Mouse (Mus musculus) thymus, postnatal 25 days (tissue): ENCODE measurements around the gene Lars2.

Experiments used
- DNase-seq: peaks from one replicate; pipeline ENCODE4 v3.0.0; 2022

Gene Lars2

DNA sequence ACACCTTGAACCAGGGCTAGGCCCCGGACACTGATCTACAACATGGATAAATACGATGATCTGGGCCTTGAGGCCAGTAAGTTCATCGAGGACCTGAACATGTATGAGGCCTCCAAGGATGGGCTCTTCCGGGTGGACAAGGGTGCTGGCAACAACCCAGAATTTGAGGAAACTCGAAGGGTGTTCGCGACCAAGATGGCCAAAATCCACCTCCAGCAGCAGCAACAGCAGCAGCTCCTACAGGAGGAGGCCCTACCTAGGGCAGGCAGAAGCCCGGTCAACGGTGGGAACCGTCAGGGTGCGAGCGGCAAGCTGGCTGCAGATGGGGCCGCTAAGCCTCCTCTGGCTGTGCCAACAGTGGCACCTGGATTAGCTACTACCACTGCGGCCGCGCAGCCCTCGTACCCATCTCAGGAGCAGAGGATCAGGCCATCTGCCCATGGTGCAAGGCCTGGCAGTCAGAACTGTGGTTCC lies 112.5 kb downstream of the Lars2 start:
- peak; percentile 33 for DNase-seq

DNA sequence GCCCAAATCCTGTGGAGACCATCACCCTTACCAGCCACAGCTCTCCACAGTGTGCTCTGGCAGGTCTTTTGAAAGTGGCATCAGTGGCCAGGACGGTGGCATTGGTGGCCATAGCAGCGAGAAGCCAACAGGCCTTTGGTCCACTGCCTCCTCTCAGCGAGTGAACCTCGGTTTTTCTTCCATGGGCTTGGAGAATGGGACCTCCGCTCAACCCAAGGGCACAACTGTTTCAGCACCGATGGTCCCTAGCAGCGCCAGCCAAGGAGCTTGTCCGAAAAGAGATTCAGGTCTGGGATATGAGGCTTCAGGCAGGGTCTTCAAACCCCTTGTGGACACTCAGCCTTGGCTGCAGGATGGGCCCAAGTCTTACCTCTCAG lies 113.1 kb downstream of the Lars2 start:
- DNase-seq, result no peak

DNA sequence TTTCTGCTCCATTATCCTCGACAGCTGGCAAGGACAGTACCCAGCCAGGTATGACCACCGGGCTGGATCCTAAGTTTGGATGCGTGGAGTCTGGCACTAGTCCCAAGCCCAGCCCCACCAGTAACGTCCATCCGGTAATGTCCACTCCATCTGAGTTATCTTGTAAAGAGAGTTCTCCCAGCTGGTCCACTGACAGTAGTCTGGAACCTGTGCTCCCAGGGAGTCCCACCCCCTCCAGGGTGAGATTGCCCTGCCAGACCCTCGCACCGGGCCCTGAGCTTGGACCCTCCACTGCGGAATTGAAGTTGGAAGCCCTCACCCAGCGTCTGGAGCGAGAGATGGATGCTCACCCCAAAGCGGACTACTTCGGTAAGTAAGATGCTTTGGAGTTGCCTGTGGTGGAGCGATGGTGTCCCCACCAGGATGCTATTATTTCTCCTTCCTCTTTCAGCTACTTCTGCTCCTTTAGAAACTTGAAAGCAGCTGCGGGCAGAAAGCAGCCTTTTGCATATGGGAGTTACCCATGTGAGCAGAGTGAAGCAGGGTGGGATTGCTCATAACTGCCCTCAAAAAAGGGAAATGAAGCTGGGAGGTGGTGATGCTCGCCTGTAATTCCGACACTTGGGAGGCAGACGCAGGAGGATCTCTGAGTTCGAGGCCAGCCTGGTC lies 113.7 kb downstream of the Lars2 start:
- no peak for DNase-seq

DNA sequence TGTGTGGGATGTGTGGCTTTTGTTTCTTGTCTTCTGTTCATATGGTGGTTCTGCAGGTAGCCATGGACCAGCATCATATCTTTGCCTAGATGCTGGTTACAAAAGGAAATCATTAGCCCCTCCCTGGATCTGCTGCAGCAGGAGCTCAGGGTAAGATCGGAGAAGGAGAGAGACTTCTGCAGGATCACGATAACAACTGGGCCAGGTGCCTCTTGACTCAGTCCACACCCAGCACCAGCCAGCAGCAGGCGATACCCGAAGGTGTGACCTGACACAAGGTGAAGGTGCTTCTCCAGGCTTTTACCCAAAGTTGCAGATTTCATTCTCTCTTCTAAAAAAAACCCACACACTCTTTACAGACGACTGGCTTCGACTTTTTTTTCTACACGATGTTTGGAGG lies 114.4 kb downstream of the Lars2 start:
- DNase-seq, result no peak

DNA sequence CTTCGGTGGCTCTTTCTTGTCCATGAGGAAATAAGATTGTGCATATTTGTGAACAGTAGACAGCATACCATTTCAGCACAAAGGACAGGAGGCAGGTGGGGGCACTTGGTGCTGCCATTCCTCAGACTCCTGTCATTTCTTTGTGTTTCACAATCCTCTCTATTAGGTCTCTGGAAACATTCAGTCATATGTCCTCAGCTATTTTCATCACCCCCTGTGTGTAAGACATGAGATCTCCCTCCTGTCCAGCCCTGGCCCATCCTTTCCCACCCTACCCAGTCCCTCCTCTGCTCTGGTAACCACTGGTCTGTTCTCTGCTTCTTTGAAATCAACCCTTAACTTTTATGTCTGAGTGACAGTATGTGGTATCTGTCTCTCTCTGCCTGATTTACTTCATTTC lies 116.9 kb downstream of the Lars2 start:
- DNase-seq, result no peak

DNA sequence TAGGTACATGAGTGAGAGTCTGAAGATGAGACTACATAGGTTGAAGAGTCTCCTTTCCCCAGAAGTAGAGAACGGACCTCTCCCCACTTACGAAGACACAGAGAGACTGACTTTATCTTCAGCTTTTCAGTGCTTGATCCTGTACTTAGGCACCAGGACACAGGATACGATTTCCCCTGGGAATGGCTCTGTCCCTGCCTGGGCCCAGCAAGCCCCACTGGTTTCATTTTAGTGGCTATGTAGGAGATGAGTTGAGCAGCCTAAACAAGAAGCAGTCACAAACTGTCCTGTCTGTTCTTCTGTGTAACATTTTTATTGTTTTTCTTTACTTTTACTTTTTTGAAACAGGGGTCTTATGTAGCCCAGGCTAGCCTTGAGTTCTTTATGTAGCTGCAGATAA lies 118.1 kb downstream of the Lars2 start:
- DNase-seq, result no peak

DNA sequence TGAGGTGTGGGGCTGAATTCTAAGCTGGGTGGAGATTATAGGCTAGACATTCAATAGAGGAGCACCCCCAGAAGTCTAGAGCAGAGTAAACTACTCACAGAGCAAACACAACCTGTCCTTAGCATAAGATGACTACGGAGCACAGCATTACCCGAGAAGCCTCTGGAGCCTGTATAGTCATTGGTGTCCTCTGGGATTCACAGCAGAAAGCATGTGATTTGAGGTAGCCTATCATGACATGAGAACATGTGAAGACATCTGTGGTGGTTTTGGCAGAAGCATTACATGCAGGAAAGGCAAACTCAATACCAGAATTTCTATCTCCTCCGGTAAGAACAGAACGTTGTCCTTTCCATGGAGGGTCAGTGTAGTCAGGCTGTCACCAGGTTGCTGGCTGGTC lies 118.8 kb downstream of the Lars2 start:
- DNase-seq, result no peak

DNA sequence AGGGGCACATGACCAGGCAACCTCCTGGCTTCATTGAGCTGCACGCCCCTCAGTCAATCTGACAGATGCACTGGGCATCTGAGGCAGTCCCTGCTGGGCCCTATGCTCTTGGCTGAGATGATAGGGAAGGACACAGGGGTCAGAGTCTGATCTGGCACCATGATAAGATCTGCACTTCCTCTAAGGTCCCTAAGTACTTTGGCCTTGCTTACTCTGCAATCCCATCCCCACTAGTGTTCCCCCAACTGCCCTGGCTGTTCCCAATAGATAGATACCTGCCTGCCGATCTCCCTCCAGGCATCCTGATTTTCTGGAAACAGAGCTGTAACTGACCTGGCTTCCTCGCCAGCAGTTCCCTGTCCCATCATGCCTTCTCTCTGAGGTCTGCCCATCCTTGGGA lies 119.9 kb downstream of the Lars2 start:
- DNase-seq, result no peak

DNA sequence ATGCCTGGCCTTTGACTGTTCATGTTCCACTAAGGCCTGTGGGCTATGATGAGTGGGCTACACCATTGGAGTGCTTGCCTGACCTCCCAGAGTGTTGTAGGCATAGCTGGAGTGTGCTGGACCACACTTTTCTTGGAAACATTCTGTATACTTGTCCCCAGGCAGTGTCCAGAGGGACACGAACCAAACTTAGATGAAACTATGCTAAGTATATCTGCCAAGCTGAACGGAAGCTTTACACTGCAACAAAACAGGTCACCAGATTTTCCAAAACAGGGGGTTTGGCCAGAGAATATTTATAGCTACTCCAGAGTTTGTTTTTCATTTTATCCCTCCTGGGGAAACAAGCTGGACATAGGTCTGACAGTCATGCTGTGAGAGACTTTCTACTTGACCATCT lies 122.3 kb downstream of the Lars2 start:
- no peak for DNase-seq

DNA sequence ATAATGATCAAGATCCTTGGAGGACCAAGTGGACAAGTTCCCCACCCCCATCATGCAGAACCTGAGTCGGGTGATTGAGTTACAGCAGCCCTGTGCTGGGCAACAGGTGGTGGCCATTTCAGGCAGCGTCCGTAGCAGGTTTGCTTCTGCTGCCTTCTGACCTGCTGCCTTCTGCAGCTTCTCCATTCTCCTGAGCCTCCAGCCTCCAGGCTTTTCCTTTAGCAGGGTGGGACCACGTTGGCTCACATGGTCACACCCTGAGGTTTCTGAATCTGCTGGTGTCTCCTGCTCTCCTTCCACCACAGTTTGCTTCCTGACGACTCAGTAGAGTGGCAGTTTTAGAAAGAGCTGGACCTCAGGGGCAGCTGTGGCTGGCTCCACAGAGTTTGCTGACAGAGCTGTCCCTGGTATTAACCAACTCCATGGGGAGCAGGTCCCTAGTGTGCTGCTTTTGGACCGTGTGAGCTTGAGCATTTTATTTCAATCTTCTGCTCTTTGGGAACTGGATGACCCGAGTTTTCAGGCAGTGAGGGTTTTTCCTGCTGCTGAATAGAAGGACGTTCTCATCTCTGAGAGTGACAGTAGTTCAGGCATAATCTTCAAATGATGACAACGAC lies 123.1 kb downstream of the Lars2 start:
- DNase-seq, result no peak

DNA sequence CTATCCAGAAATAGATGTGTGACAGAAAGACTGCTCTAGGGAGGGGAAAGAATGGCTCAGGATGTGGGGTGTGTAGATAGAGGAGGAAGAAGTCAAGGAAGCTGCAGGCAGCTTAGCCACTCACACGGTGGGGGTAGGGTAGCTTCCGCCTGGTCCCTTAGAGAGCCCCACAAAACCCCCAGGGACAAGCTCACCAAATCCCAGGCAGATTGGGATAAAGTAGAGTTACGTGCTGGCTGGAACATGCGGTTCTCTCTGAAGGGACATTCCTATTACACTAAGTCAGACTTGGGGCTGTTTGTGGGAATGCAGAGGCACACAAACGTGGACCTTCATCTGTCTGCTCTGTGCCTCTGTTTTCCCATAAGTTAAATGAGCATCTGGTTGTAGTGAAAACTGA lies 124.2 kb downstream of the Lars2 start:
- DNase-seq, result no peak

DNA sequence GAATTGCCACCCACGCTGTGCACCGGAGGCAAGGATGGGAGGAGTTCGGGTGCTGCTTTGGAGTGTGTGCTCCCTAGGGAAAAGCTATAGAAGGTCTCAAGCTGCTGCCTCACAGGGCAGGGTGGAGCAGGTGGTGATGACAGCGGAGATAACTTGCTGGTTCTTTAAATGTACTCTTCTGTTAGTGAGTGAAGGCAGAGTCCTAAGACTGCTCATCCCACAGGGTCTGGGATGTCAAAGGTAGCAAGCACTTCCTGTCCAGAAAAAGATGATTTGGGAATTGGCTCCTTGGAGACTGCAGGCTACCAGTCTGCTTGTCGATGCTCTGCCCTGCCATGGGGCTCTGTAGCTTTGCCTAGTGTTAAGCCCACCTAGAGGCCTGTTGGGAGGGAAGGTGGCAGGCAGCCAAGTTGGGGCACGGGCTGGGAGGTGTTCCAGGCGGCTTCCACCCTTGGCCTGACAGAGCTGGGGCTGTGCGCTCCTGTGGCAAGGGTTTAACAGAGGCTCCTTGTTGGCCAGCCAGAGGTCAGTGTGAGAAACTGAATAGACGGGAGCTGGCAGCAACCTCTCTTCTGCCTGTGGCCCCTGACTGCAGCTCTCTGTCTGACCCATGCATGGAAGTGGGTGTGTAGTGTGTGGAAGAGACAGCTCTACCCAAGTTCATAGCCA lies 125.3 kb downstream of the Lars2 start:
- no peak for DNase-seq

DNA sequence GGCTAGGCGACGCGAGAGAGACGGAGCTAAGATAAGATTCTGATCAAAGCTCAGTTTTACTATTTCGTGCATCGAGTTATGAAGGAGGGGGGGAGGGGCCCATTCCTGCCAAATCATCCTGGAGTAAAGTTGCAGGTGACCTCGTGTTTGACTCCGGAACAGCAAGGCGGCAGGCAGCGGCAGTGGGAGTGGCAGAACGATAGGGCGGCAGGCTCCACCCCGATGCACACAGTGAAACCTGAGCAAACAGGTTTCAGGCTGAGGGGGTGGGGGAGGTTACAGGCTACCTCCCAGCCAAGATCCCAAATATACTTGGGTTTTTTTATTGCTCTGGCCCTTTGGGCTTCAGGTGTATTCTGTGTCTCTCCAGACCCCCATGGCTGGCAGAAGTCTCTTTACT lies 129.9 kb downstream of the Lars2 start:
- DNase-seq, result no peak

DNA sequence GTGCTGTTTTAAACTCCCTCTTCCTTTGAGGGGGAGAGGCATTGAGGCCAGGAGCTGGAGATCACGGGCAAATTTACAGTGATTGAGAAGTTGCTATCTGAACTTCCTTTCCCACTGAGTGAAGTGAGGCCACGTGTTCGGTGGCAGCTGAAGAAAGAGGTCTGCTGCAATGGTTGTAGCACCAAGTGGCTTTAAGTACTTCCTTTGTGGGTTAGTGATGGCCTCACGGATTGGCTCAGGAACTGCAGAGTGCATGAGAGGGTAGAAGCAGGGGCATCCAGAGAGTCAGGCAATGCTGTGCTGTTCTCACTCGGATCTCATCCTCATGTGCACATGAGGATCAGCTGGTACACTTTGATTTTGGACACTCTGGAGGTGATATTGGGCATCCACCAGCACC lies 131.2 kb downstream of the Lars2 start:
- DNase-seq, result peak; percentile 23

DNA sequence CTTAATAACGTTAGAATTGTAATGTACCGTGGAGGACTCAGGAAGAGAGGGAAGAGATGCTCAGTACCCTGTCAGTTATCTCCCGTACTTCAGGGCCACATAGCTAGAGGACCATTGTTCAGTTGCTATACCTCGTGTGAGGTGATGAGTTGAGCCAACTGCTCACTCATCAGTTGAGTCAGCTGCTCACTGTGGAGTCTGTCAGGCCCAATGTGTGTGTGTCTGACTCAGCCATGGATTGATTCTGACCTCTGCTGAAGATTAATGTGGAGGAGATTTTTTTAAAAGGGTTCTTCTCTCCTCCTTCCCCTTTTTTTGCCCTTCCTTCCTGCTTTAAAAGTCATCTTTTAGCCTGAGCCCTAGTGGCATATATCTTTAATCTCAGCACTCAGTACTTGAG lies 133.8 kb downstream of the Lars2 start:
- DNase-seq, result no peak

DNA sequence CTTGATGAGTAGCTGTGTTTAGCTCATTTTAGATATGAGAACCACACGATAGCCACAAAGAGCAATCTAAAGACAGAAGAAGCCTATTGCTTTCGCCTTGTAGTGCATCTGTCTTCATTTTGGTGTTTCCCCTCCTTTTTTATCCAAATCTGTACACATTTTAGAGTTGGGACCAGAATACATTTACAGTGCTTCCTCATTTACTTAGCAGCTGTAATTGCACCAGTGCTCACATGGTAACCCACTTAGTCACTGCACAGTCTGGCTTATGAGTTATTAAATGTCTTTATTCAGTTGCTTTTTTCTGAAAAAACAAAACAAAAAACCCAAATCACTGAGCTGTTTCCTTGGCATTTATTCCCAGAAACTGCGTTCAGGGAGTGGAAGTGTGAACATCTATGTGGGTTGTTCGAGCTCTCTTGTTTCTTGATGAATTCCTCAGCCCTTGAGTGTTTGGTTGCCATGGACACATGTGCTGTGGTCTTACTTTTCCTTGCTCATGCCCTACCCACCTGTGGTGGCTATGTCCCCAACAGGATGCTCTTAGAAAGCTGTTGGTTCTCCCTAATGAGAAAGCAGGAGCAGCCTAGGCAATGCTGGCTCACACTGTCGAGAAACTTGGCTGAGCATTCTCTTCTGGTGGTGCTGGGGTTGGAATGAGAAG lies 136.6 kb downstream of the Lars2 start:
- no peak for DNase-seq

DNA sequence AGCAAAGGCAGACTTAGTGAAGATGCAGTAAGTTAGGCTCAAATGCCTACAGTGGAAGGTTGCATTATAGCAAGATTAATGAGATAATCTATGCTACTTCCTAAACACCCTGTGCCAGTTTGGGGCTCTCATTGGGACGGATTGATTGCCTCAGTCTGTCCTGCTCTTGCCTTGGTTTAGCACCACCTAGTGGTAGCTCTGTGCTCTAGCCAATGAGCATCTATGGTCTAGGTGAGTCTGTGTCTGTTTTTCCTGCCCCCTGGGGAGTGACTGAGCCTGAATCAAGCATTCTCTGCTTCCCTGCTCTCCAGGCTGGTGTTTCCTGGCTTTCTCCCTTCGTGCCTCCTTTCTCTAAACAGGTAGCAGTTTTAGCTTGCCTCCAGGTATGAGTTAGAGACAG lies 137.6 kb downstream of the Lars2 start:
- peak; percentile 69 for DNase-seq

DNA sequence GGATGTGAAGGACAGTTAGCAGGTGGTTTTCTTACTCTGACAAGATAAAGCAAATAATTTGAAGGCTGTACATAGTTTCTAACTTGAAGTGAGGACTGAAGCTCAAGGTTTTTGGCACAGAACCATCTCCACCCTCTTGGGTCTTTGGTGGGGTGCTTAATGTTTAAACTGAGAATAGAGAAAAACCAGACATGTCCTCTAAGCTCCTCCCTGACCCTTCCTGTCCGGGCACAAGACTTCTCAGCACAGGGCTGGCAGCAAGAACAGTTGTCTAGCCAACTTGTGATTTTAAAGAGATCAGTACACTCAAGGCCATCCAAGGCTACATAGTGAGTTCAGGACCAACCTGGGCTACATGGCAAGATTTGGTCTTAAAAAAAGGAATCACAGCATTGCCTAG lies 138.9 kb downstream of the Lars2 start:
- DNase-seq, result no peak

DNA sequence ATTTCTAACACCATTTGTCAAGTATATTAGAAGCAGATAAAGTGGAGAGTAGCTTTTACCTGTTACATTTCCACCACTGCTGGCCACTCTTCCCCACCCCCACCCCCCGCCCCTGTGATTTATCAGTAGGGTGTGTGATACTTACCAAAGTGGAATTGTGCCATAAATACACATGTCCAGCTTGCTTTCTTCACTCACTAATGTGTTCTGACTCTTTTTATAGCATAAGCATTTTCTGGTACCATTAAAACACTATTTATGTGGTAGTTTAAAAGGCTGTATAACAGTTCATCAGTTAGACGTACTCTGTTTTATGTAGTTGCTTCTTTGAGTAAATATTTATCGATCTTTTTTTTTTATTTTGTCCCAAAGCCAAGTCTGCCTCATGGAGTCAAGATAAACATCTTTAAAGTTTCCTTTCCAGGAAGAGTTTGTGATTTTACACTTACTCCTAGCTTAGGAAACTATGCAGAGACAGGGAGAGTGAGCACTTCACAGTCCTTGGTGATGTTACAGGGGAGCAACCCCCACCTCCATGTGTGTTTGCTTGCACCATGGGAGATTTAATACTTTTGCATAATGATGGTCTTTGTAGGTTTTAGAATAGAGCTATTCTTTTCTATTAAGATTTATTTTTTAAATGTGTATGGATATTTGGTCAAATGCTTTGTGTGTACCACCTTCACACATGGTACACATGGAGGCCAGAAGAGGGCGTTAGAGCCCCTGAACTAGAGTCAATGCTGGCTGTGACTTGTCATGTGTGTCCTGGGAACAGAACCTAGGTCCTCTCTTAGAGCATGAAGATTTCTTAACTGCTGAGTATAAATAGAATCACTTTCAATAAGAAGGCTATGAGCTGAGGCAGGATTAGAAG lies 139.8 kb downstream of the Lars2 start:
- DNase-seq, result no peak

DNA sequence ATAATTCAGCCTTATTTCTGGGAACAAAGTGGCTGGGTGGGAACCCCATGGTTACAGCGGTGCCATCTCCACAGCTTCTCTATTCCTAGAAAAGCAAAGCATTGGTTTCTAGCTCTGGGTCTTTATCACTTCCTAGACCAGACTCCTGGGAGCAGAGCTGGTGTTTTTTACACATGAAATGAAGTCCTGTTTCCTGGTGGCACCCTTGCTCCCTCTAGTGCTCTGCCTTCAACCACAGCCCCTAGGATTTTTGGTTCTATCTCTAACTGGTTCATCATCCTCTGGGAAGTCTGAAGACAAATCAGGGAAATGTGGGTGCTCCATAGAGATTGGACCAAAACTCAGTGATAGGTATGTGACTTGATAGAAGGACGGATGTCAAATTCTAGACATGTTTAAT lies 140.7 kb downstream of the Lars2 start:
- DNase-seq, result no peak

DNA sequence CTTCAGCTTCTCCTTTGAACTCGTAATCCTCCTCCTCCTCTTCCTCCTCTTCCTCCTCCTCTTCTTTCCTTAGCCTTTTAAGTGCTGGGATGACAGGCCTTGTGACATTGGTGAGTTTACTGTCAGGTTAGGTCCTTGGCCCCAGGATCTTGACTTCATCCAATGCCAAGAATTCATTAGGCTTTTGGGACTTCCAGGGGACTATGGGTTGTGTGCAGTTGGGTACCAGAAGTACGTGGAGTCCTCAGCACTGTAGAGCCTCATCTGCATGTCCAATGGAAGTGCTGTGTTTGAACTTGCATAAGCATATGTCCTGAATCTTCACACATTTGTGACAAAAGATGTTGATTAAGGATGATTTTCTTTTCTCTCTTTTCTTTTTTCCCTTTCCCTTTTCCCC lies 142.3 kb downstream of the Lars2 start:
- DNase-seq, result no peak

DNA sequence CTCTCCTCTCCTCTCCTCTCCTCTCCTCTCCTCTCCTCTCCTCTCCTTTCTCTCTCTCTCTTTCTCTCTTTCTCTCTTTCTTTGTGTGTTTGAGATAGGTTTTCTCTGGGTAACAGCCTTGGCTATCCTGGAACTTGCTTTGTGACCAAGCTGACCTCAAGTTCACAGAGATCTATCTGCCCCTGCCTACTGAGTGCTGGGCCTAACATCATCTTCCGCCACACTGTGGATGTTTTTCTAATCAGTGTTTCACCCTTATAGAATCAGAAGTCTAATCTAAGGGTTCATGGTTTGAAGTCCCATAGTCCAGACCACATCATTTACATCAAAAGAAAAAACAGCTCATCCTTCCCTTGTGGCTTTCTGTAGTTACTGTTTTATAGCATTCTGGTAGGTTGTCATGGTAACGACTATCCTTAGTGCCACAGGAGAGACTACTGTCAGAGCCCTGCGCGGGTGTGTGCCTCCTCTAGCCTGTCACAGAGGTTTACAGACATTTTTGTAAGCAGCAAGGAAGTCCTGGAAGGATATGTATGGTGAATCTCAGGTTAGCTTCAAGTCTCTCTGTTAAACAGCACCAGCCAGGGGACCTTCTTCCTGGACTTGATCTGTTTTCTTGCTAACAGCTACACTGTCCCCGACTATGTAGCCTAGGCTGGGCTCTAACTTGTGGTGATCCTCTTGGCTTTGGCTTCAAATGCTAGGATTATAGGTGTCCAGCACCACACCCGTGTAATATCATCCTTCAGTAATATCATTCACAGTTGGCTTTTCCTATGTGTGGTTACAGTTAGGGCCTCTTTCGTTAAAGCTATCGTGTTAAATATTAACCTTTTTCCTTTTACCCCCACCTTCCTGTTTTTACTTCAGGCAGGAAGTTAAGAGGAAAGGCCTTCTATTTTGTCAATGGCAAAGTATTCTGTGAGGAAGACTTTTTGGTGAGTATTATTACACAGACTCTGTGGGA lies 143.2 kb downstream of the Lars2 start:
- peak; percentile 30 for DNase-seq
